Mouse (Mus musculus) neural tube, embryonic 14.5 days (tissue): ENCODE data around the gene Plekhm1. TPM values are rescaled to one million over a fixed set of nuclear protein-coding genes. Genes with fewer than 3 reads are reported as not detected.
A peak's percentile ranks its signal among the peaks of the same experiment; 100 is the strongest.
"Not testable (repeated sequence)": the region's sequence is repeated elsewhere in the genome, so short reads cannot be mapped to it uniquely, and the experiment has no call there.

ENCODE experiments used
- ATAC-seq: fragments of 200-750 bp; cut with Nextera tagmentation; 2 replicates; pipeline ENCODE4 v1.8.0; 2017; ENCODE audit warnings: low read depth, mild to moderate bottlenecking, moderate TSS enrichment, moderate library complexity
- H3K27ac ChIP-seq: fragments of 300-500 bp; sonication (generic); 2 replicates; pipeline ENCODE4 v1.5.1; 2014; ENCODE audit warnings: low read depth, mild to moderate bottlenecking, control low read depth, low read length, moderate library complexity, mixed read lengths
- H3K27me3 ChIP-seq: fragments of 300-500 bp; sonication (generic); 2 replicates; pipeline ENCODE4 v1.6.1; 2014; ENCODE audit warnings: low read length; ENCODE audit not compliant: control insufficient read depth, insufficient read depth
- H3K36me3 ChIP-seq: fragments of 300-500 bp; sonication (generic); 2 replicates; pipeline ENCODE4 v1.6.1; 2014; ENCODE audit warnings: low read length, mixed read lengths; ENCODE audit not compliant: control insufficient read depth, insufficient read depth
- H3K4me1 ChIP-seq: fragments of 300-500 bp; sonication (generic); 2 replicates; pipeline ENCODE4 v1.6.1; 2014; ENCODE audit warnings: low read length; ENCODE audit not compliant: control insufficient read depth, insufficient read depth
- H3K4me2 ChIP-seq: fragments of 300-500 bp; sonication (generic); 2 replicates; pipeline ENCODE4 v1.6.1; 2014; ENCODE audit warnings: mild to moderate bottlenecking, low read depth, low read length, control low read depth
- H3K4me3 ChIP-seq: fragments of 300-500 bp; sonication (generic); 2 replicates; pipeline ENCODE4 v1.5.1; 2014; ENCODE audit warnings: low read depth, low read length, control low read depth, mixed read lengths
- H3K9ac ChIP-seq: fragments of 300-500 bp; sonication (generic); replicated peaks from 2 replicates; pipeline ENCODE4 v1.6.1; 2014; ENCODE audit warnings: low read depth, mild to moderate bottlenecking, control low read depth, low read length, mixed read lengths
- H3K9me3 ChIP-seq: fragments of 300-500 bp; sonication (generic); 2 replicates; pipeline ENCODE4 v1.6.1; 2016; ENCODE audit warnings: low read length; ENCODE audit not compliant: control insufficient read depth
- WGBS: fragments of 180-500 bp; shearing (Covaris S2); extraction: QIAGEN DNeasy Blood & Tissue Kit; methylation state at CpG from one replicate; pipeline ENCODE4 v1.1.7; 2014; 5-methylcytosine and 5-hydroxymethylcytosine counted together
- polyA plus RNA-seq: library from polyadenylated mRNA; unstranded; fragments of >200 nt; fragmentation: Nextera tagmentation; extraction: Ambion mirVana; gene quantifications from 2 replicates; pipeline ENCODE4 v1.2.1, GENCODE M21; 2014

The Plekhm1 gene
- polyA plus RNA-seq: 9.5 and 11.1 TPM in 2 replicates

DNA sequence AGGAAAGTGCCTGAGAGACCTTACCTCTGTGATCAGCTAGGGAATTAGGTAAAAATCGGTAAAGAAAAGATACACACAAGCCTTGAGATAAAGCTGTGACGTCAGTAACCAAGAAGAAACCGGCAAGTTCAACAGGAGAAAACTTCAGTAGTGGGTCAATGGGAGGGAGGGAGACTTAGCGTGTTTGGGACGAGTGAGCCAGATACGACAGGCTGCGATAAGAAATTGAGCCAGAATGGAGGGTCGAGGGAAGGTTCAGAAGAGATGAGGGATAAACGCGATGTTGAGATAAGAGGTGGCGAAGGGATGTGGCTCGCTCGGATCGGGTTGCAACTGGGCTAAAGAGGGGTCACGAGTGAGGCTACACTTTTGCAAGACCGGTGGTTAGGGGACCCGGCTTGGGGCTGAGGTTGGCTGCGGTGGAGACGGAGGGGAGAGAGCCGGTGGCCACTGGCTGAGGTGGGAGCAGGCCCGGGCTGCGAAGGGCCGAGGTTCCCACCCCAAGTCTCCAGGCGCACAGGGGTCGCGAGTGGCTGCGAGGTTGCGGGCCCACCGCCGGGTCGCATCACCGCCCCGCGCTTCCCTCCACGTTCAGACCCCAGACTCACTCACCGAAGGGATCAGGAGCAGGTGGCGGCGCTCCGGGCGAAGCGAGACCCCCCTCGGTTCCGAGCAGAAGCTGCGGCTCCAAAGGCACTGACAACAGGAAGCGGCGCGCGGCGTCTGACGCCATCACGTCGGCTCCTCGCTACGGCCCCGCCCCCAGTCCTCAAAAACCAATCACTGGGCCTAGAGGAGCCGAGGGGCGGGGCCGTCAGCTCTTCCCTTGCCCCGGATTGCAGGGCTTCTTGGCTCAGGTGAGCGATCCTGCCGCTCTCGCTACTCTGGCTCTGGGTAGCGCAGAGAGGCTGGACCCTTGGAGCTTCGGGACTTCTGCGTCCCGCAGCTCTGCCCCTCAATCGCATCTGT lies at the start of gene Plekhm1:
Gene Plekhm1, minus strand, starts transcription at position 707 of the 969 bp plus-strand sequence.
- ATAC-seq: peak; percentile 99
- H3K9me3 ChIP-seq: no peaks in the 10 kb centered on the region
- H3K36me3 ChIP-seq: no peaks in the 10 kb centered on the region
- H3K4me1 ChIP-seq: peaks cover 7% of the 10 kb centered on the region; the same call in 1 of the 2 replicates
- H3K27me3 ChIP-seq: no peaks in the 10 kb centered on the region
- H3K4me3 ChIP-seq: peak within 1 kb of the TSS; percentile 62
- H3K9ac ChIP-seq: peak within 1 kb of the TSS; percentile 83
- H3K4me2 ChIP-seq: peak within 1 kb of the TSS; percentile 67
- peak within 1 kb of the TSS; percentile 45; the same call in 1 of the 2 replicates for H3K27ac ChIP-seq
- WGBS: under 1% methylated on average over 64 of the region's 67 CpGs

DNA sequence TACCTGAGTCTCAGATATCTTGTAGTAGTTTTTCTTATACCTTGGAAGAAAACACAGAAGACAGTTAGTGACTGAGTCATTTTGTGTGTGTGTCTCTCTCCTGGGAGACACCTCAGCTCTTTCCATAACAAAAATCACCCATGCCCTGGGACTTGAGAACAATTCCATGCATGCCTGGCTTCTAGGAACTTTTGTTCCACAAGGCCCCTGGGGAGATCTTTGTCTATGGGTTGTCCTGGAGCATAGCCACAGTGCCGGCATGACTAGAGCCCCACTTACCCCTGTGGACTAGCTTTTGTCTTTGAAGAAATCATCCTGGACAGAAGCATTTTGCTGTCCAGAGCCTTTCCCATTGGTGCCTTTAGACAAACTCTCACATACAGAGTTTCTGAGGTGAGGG lies 38.6 kb upstream of the Plekhm1 start:
- H3K27me3 ChIP-seq, H3K4me3 ChIP-seq: not testable (repeated sequence)
- WGBS: 44% methylated on average over 1 of the region's 1 CpGs

DNA sequence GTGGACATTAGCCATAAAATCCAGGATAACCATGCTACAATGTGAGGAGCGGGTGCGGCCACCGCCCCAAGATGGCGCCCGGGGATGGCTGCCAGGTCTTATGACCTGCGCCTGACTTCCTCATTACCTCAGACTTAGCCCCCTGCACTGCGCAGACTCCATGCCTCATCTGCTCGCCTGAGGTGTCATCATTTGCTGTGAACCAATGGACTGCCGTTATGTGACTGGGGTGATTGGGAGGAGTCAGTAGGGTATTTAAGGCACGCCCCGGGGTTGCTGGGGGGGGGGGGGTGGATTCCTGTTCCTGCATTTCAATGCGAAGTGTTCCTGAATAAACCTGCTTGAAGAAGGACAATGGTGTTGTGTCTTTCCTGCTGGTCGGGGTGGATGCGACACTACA lies 37.2 kb upstream of the Plekhm1 start:
- WGBS: 90% methylated on average over 14 of the region's 14 CpGs

More for the DNA sequence above, 38.6 kb upstream of the Plekhm1 start:
- H3K9me3 ChIP-seq, H3K27ac ChIP-seq, H3K4me1 ChIP-seq, ATAC-seq, H3K9ac ChIP-seq, H3K4me2 ChIP-seq, H3K36me3 ChIP-seq: not testable (repeated sequence)

DNA sequence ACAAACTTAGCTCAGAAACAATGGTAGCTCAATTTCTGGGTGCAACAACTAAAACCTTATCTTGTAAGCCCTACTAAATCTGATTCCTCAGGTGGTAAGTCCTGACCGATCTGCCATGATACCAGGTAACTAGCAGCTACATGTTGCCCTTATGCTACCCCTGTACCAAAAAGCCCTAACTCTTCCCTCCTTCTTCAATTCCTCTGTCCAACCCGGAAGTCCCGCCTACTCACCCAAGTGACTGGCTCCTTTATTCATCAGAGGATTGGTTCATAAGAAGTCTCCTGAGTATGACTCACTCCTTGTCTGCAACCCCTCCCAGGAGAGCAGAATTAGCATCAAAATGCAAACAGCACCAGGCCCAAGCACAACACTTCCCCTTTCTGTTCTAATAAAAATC lies 31.2 kb upstream of the Plekhm1 start:
- no peak overlapping the region for H3K27ac ChIP-seq
- no peaks in the 10 kb centered on the region for H3K36me3 ChIP-seq
- H3K9me3 ChIP-seq: no peaks in the 10 kb centered on the region
- no peak for ATAC-seq
- no peak overlapping the region for H3K9ac ChIP-seq
- H3K4me1 ChIP-seq: no peaks in the 10 kb centered on the region
- WGBS: 94% methylated on average over 3 of the region's 3 CpGs
- H3K4me2 ChIP-seq: no peak overlapping the region
- H3K4me3 ChIP-seq: no peak overlapping the region
- H3K27me3 ChIP-seq: no peaks in the 10 kb centered on the region

More for the DNA sequence above, 37.2 kb upstream of the Plekhm1 start:
- not testable (repeated sequence) for H3K4me1 ChIP-seq, H3K4me2 ChIP-seq, H3K27me3 ChIP-seq, ATAC-seq, H3K4me3 ChIP-seq, H3K27ac ChIP-seq, H3K9me3 ChIP-seq, H3K36me3 ChIP-seq, H3K9ac ChIP-seq

DNA sequence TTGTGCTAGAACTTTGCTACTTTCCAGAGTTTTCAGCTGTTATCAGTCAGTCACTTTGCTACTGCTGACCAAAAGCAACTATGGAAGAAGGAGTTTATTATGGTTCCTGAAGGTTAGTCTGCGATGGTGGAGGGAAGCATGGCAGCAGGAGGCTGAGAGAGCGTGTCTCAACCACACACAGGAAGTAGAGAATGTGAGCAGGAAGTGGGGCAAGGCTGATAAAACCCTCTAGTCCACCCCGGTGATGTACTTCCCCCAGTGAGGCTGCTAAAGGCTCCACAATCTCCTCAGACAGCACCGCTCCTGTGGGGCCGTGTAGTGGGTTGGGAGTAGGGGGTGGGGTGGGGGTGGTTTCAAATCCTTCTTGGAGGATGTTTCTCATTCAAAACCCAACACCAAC lies 23.8 kb upstream of the Plekhm1 start:
- no peak for ATAC-seq
- Histone ChIP-seq H3K27ac (no peak overlapping the region), H3K4me3 (no peak overlapping the region), H3K4me2 (no peak overlapping the region), H3K9me3 (no peaks in the 10 kb centered on the region), H3K9ac (no peak overlapping the region), H3K4me1 (no peaks in the 10 kb centered on the region), H3K27me3 (no peaks in the 10 kb centered on the region), H3K36me3 (no peaks in the 10 kb centered on the region)
- 85% methylated on average over 5 of the region's 5 CpGs for WGBS

DNA sequence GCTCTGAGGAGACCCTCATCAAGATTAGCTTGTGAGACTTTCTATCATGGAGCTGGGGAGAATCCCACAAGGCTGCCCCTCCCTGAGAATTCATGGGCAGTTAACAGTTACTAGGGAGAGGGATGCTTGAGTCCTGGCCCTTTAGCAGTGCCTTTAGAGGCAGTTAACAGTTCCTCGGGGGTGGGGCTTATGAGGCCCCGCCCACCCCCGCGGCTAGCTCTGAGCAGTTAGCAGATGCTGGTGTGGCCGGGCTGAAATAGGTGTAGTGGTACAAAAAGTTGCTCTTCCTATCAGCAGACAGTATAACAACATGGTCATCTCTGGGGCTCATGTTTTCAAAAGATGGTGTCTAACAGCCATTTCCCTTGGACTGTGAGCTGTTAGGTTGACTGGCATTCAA lies 12.5 kb upstream of the Plekhm1 start:
- H3K9me3 ChIP-seq: no peaks in the 10 kb centered on the region
- no peak for ATAC-seq
- no peak overlapping the region for H3K9ac ChIP-seq
- no peak overlapping the region for H3K4me3 ChIP-seq
- no peak overlapping the region for H3K4me2 ChIP-seq
- WGBS: 32% methylated on average over 5 of the region's 5 CpGs
- no peaks in the 10 kb centered on the region for H3K36me3 ChIP-seq
- H3K27me3 ChIP-seq: no peaks in the 10 kb centered on the region
- no peak overlapping the region for H3K27ac ChIP-seq
- no peaks in the 10 kb centered on the region for H3K4me1 ChIP-seq

DNA sequence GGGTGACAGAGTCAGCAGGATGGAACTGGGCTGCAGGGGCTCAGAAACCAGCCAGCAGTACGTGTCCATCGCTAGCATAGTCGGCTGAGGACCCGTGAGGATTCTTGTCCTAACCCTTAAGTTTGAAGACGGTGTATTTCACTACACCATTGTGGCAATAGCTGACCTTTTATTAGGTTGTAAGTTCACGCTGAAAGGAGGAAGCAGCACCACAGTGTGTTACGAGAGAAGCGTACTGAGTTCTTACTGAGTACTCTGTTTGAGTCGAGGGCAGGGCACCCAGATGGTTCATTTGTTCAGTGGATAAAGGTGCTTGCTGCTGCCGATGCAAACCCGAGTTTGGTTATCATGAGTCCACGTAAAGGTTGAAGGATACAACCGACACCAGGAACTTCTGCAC lies 7.2 kb upstream of the Plekhm1 start:
- ATAC-seq: no peak
- Histone ChIP-seq H3K27me3 (no peaks in the 10 kb centered on the region), H3K9me3 (no peaks in the 10 kb centered on the region), H3K4me1 (no peaks in the 10 kb centered on the region), H3K36me3 (no peaks in the 10 kb centered on the region), H3K4me3 (no peak overlapping the region), H3K9ac (no peak overlapping the region), H3K27ac (no peak overlapping the region), H3K4me2 (no peak overlapping the region)
- 86% methylated on average over 13 of the region's 13 CpGs for WGBS

DNA sequence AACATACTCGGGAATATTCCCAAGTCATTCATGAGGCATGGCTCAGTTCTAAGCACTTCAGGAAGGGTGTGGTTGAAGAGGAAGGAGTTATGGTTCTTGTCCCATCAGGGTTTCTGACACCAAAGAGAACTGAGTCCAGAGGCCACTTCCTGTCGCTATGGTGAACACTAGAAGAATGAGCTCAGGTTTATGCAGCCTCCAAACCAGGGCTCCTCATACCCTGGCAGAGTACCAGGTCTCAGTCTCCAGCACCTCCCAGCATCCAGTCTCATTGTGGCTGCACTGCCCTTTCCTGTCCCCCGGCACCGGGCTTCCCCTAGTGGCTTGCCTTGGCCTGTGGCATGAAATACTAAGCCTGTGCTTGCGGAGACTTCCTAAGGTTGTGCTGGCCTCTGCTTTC lies 6.7 kb upstream of the Plekhm1 start:
- Histone ChIP-seq H3K4me3 (no peak overlapping the region), H3K36me3 (no peaks in the 10 kb centered on the region), H3K4me2 (no peak overlapping the region), H3K27me3 (no peaks in the 10 kb centered on the region), H3K9me3 (no peaks in the 10 kb centered on the region), H3K4me1 (no peaks in the 10 kb centered on the region), H3K27ac (no peak overlapping the region), H3K9ac (no peak overlapping the region)
- 83% methylated on average over 5 of the region's 5 CpGs for WGBS
- no peak for ATAC-seq

DNA sequence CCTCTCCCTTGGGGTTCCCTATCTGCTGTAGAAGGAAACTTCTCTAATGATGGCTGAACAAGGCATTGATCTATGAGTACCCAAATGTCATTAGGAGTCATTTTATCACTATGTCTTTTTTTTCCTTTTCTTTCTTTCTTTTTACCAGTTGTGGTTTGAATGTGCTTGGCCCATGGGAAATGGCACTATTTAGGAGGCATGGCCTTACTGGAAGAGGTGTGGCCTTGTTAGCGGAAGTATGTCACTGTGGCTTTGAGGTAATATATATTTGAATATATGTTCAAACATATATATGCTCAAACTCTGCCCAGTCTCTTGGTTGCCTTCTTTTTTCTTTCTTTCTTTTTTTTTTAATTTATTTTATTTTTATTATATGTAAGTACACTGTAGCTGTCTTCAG lies 1.0 kb upstream of the Plekhm1 start:
- H3K9ac ChIP-seq: no peak overlapping the region
- 89% methylated on average over 1 of the region's 1 CpGs for WGBS
- no peaks in the 10 kb centered on the region for H3K36me3 ChIP-seq
- H3K27ac ChIP-seq: no peak overlapping the region
- no peak for ATAC-seq
- H3K9me3 ChIP-seq: no peaks in the 10 kb centered on the region
- H3K4me3 ChIP-seq: no peak overlapping the region
- no peaks in the 10 kb centered on the region for H3K27me3 ChIP-seq
- peaks cover 7% of the 10 kb centered on the region; the same call in 1 of the 2 replicates for H3K4me1 ChIP-seq
- H3K4me2 ChIP-seq: peak overlapping the region; percentile 67; the same call in 1 of the 2 replicates
